Mouse (Mus musculus): ENCODE measurements around the gene Ccdc88c. TPM values are rescaled to one million over a fixed set of nuclear protein-coding genes. Genes with fewer than 3 reads are reported as not detected.

The Ccdc88c gene
- total and polyA plus RNA-seq, 3 experiments, result 3.6 to 5.4 (median 5.2) TPM

- DNase-seq, result no peak
- Histone ChIP-seq H3K27ac (no peak overlapping the region), H3K4me3 (no peak overlapping the region), H3K9ac (ENCODE audit: low read depth, low read length) (no peak overlapping the region), H3K79me2 (replicated peaks; ENCODE audit: control insufficient read depth, insufficient read depth, low read length) (no peaks in the 10 kb centered on the region), H3K36me3 (ENCODE audit: control insufficient read depth, insufficient read depth, low read length) (no peaks in the 10 kb centered on the region), H3K27me3 (ENCODE audit: control insufficient read depth, insufficient read depth, low read length) (no peaks in the 10 kb centered on the region), H3K4me1 (ENCODE audit: control insufficient read depth, insufficient read depth, low read length) (peaks cover 3% of the 10 kb centered on the region)
- intact Hi-C loops (cut with DNase I), result no loop called here
- TF ChIP-seq EP300 (IDR thresholded peaks at IDR 0.05; ENCODE audit: insufficient read depth, low read depth, low read length) (no peak), CTCF (IDR thresholded peaks at IDR 0.05) (no peak), POLR2A (IDR thresholded peaks at IDR 0.05; ENCODE audit: insufficient read depth, low read depth, low read length) (no peak)
- WGBS, result 92% methylated on average over 3 of the region's 3 CpGs
Measured at GRCm38 (mm10) chr12:100873612-100874011, 155.2 kb downstream of the Ccdc88c start.

GRCm38 (mm10) chr12:100871841-100872240 is 157.0 kb downstream of the Ccdc88c start:
- no peak overlapping the region for H3K4me3 ChIP-seq
- no peak for DNase-seq

GRCm38 (mm10) chr12:100871234-100871633 is 157.6 kb downstream of the Ccdc88c start:
- WGBS, result 94% methylated on average over 6 of the region's 6 CpGs
- H3K27ac ChIP-seq, result no peak overlapping the region
- no peaks in the 10 kb centered on the region for H3K36me3 ChIP-seq (ENCODE audit: control insufficient read depth, insufficient read depth, low read length)
- intact Hi-C loops (cut with DNase I), result no loop called here
- H3K4me1 ChIP-seq (ENCODE audit: control insufficient read depth, insufficient read depth, low read length), result peaks cover 3% of the 10 kb centered on the region
- no peak for TF ChIP-seq POLR2A (IDR thresholded peaks at IDR 0.05; ENCODE audit: insufficient read depth, low read depth, low read length)
- no peak for TF ChIP-seq CTCF (IDR thresholded peaks at IDR 0.05)
- no peak for TF ChIP-seq EP300 (IDR thresholded peaks at IDR 0.05; ENCODE audit: insufficient read depth, low read depth, low read length)
- H3K4me3 ChIP-seq, result no peak overlapping the region
- no peaks in the 10 kb centered on the region for H3K27me3 ChIP-seq (ENCODE audit: control insufficient read depth, insufficient read depth, low read length)
- H3K79me2 ChIP-seq (replicated peaks; ENCODE audit: control insufficient read depth, insufficient read depth, low read length), result no peaks in the 10 kb centered on the region
- no peak overlapping the region for H3K9ac ChIP-seq (ENCODE audit: low read depth, low read length)
- no peak for DNase-seq

More at GRCm38 (mm10) chr12:100871841-100872240, 157.0 kb downstream of the Ccdc88c start:
- H3K4me1 ChIP-seq (ENCODE audit: control insufficient read depth, insufficient read depth, low read length), result peaks cover 3% of the 10 kb centered on the region
- no peaks in the 10 kb centered on the region for H3K27me3 ChIP-seq (ENCODE audit: control insufficient read depth, insufficient read depth, low read length)
- no peaks in the 10 kb centered on the region for H3K36me3 ChIP-seq (ENCODE audit: control insufficient read depth, insufficient read depth, low read length)
- H3K9ac ChIP-seq (ENCODE audit: low read depth, low read length), result no peak overlapping the region
- no peak for TF ChIP-seq EP300 (IDR thresholded peaks at IDR 0.05; ENCODE audit: insufficient read depth, low read depth, low read length)
- no peak for TF ChIP-seq CTCF (IDR thresholded peaks at IDR 0.05)
- no peak for TF ChIP-seq POLR2A (IDR thresholded peaks at IDR 0.05; ENCODE audit: insufficient read depth, low read depth, low read length)
- intact Hi-C loops (cut with DNase I), result no loop called here
- H3K79me2 ChIP-seq (replicated peaks; ENCODE audit: control insufficient read depth, insufficient read depth, low read length), result no peaks in the 10 kb centered on the region
- 79% methylated on average over 2 of the region's 2 CpGs for WGBS
- H3K27ac ChIP-seq, result no peak overlapping the region

GRCm38 (mm10) chr12:100868049-100868622 is 160.7 kb downstream of the Ccdc88c start:
- Histone ChIP-seq H3K4me3 (no peak overlapping the region), H3K9ac (ENCODE audit: low read depth, low read length) (no peak overlapping the region), H3K27ac (no peak overlapping the region), H3K79me2 (replicated peaks; ENCODE audit: control insufficient read depth, insufficient read depth, low read length) (no peaks in the 10 kb centered on the region), H3K36me3 (ENCODE audit: control insufficient read depth, insufficient read depth, low read length) (no peaks in the 10 kb centered on the region), H3K27me3 (ENCODE audit: control insufficient read depth, insufficient read depth, low read length) (no peaks in the 10 kb centered on the region), H3K4me1 (ENCODE audit: control insufficient read depth, insufficient read depth, low read length) (peaks cover 2% of the 10 kb centered on the region)
- no peak for DNase-seq
- 64% methylated on average over 4 of the region's 4 CpGs for WGBS
- no peak for TF ChIP-seq POLR2A (IDR thresholded peaks at IDR 0.05; ENCODE audit: insufficient read depth, low read depth, low read length)
- TF ChIP-seq EP300 (IDR thresholded peaks at IDR 0.05; ENCODE audit: insufficient read depth, low read depth, low read length), result no peak
- TF ChIP-seq CTCF (IDR thresholded peaks at IDR 0.05), result no peak
- intact Hi-C loops (cut with DNase I), result loop anchor here (10.0 kb wide), 1 partner anchor 1037 kb away; no protein-coding TSS in a partner anchor

GRCm38 (mm10) chr12:100867097-100867496 is 161.8 kb downstream of the Ccdc88c start:
- no peak for DNase-seq
- TF ChIP-seq CTCF (IDR thresholded peaks at IDR 0.05) (no peak), POLR2A (IDR thresholded peaks at IDR 0.05; ENCODE audit: insufficient read depth, low read depth, low read length) (no peak), EP300 (IDR thresholded peaks at IDR 0.05; ENCODE audit: insufficient read depth, low read depth, low read length) (no peak)
- 91% methylated on average over 8 of the region's 8 CpGs for WGBS

GRCm38 (mm10) chr12:100865509-100866078 is 163.3 kb downstream of the Ccdc88c start:
- no peak overlapping the region for H3K9ac ChIP-seq (ENCODE audit: low read depth, low read length)
- H3K4me3 ChIP-seq, result no peak overlapping the region
- H3K36me3 ChIP-seq (ENCODE audit: control insufficient read depth, insufficient read depth, low read length), result no peaks in the 10 kb centered on the region
- H3K79me2 ChIP-seq (replicated peaks; ENCODE audit: control insufficient read depth, insufficient read depth, low read length), result no peaks in the 10 kb centered on the region
- 68% methylated on average over 11 of the region's 11 CpGs for WGBS
- H3K27ac ChIP-seq, result no peak overlapping the region
- intact Hi-C loops (cut with DNase I), result loop anchor here (10.0 kb wide), 1 partner anchor 1039 kb away; no protein-coding TSS in a partner anchor
- H3K27me3 ChIP-seq (ENCODE audit: control insufficient read depth, insufficient read depth, low read length), result no peaks in the 10 kb centered on the region
- no peaks in the 10 kb centered on the region for H3K4me1 ChIP-seq (ENCODE audit: control insufficient read depth, insufficient read depth, low read length)
- DNase-seq, result no peak
- TF ChIP-seq CTCF (IDR thresholded peaks at IDR 0.05) (no peak), POLR2A (IDR thresholded peaks at IDR 0.05; ENCODE audit: insufficient read depth, low read depth, low read length) (no peak), EP300 (IDR thresholded peaks at IDR 0.05; ENCODE audit: insufficient read depth, low read depth, low read length) (no peak)

More at GRCm38 (mm10) chr12:100867097-100867496, 161.8 kb downstream of the Ccdc88c start:
- Histone ChIP-seq H3K4me1 (ENCODE audit: control insufficient read depth, insufficient read depth, low read length) (no peaks in the 10 kb centered on the region), H3K27ac (no peak overlapping the region), H3K9ac (ENCODE audit: low read depth, low read length) (no peak overlapping the region), H3K27me3 (ENCODE audit: control insufficient read depth, insufficient read depth, low read length) (no peaks in the 10 kb centered on the region), H3K36me3 (ENCODE audit: control insufficient read depth, insufficient read depth, low read length) (no peaks in the 10 kb centered on the region), H3K79me2 (replicated peaks; ENCODE audit: control insufficient read depth, insufficient read depth, low read length) (no peaks in the 10 kb centered on the region), H3K4me3 (no peak overlapping the region)
- intact Hi-C loops (cut with DNase I), result loop anchor here (10.0 kb wide), 1 partner anchor 1038 kb away; no protein-coding TSS in a partner anchor

All from heart, adult 2 months (tissue).